Mouse (Mus musculus): ENCODE measurements around the gene Znhit6. TPM values are rescaled to one million over a fixed set of nuclear protein-coding genes. Genes with fewer than 3 reads are reported as not detected.

Gene Znhit6
- total and polyA plus RNA-seq, 3 experiments, result 54.4 to 188 (median 58.6) TPM

DNA sequence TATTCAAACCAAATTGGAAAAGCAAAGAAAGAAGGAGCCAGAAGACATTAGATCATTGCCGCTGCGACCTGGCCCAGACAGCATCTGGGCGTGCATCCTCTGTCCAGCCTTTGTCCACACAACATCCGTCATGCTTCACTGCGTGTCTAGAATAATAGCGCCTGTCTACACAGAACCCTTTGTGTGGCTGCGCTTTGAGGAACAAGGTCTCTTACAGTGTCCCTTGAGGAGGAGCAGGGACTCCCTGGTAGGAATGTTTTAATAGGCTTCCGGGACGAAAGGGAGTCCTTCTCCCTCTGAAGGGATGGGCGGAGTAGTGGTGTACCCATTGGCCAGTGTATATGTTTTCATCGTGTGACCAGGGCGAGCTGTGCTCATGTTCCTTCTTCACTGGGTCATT is 47.0 kb downstream of the Znhit6 start:
- H3K27me3 ChIP-seq (replicated peaks), result no peaks in the 10 kb centered on the region
- dilution Hi-C loops (cut with MboI; ENCODE audit: extremely low pct_ligation_motif_present, extremely low pct_unique_long_range_greater_than_20kb, low sequenced_read_pairs), result no loop called here

GRCm38 (mm10) chr3:145624786-145625185 is 48.8 kb downstream of the Znhit6 start:
- Histone ChIP-seq H3K9me3 (replicated peaks; ENCODE audit: low read length) (peaks cover 3% of the 10 kb centered on the region), H3K4me2 (ENCODE audit: insufficient read depth, low read depth, poor library complexity, severe bottlenecking) (no peak overlapping the region), H3K27ac (ENCODE audit: insufficient read depth, low read depth) (no peak overlapping the region), H3K4me1 (ENCODE audit: control insufficient read depth in 1 of 2, insufficient read depth in 2 of 2) (no peaks in the 10 kb centered on the region), H3K27me3 (replicated peaks) (no peaks in the 10 kb centered on the region), H3K36me3 (replicated peaks in 1 of 2; ENCODE audit: control insufficient read depth in 1 of 2, insufficient read depth in 1 of 2, low read length in 1 of 2) (no peaks in the 10 kb centered on the region), H3K9ac (ENCODE audit: insufficient read depth, low read depth) (no peak overlapping the region), H3K4me3 (replicated peaks in 1 of 3; ENCODE audit: low read depth in 2 of 3, low read length in 2 of 3, poor library complexity in 1 of 3) (no peak overlapping the region), H3K79me2 (replicated peaks; ENCODE audit: control insufficient read depth, extremely low read depth, insufficient read depth, poor library complexity, severe bottlenecking) (no peaks in the 10 kb centered on the region)
- dilution Hi-C loops (cut with MboI; ENCODE audit: extremely low pct_ligation_motif_present, extremely low pct_unique_long_range_greater_than_20kb, low sequenced_read_pairs) (no loop called here), in situ Hi-C loops (cut with MboI; ENCODE audit: low pct_ligation_motif_present, low pct_unique_long_range_greater_than_20kb, low sequenced_read_pairs) (loop anchor here (10.0 kb wide), 1 partner anchor 280 kb away; no protein-coding TSS in a partner anchor)
- TF ChIP-seq ETS1 (conservative IDR thresholded peaks at IDR 0.05; ENCODE audit: low read depth, low read length) (no peak), MXI1 (IDR thresholded peaks at IDR 0.05; ENCODE audit: low read depth, low read length) (no peak), TCF12 (IDR thresholded peaks at IDR 0.05; ENCODE audit: low read depth, low read length) (no peak), CTCF (conservative IDR thresholded peaks at IDR 0.05 in 1 of 2, IDR thresholded peaks at IDR 0.05 in 1 of 2; ENCODE audit: low read depth in 2 of 2, low read length in 2 of 2) (no peak), ZMIZ1 (IDR thresholded peaks at IDR 0.05; ENCODE audit: low read depth, low read length) (no peak), GABPA (IDR thresholded peaks at IDR 0.05; ENCODE audit: insufficient replicate concordance, low read depth, low read length) (no peak), JUND (conservative IDR thresholded peaks at IDR 0.05; ENCODE audit: low read depth, low read length) (no peak)
- DNase-seq (ENCODE audit: extremely low read depth), result no peak

More for the DNA sequence above, 47.0 kb downstream of the Znhit6 start:
- DNase-seq (ENCODE audit: extremely low read depth), result no peak
- in situ Hi-C loops (cut with MboI; ENCODE audit: low pct_ligation_motif_present, low pct_unique_long_range_greater_than_20kb, low sequenced_read_pairs), result loop anchor here (10.0 kb wide), 1 partner anchor 282 kb away; no protein-coding TSS in a partner anchor
- H3K79me2 ChIP-seq (replicated peaks; ENCODE audit: control insufficient read depth, extremely low read depth, insufficient read depth, poor library complexity, severe bottlenecking), result no peaks in the 10 kb centered on the region
- H3K4me3 ChIP-seq (replicated peaks in 1 of 3; ENCODE audit: low read depth in 2 of 3, low read length in 2 of 3, poor library complexity in 1 of 3), result no peak overlapping the region
- no peak overlapping the region for H3K9ac ChIP-seq (ENCODE audit: insufficient read depth, low read depth)
- H3K4me2 ChIP-seq (ENCODE audit: insufficient read depth, low read depth, poor library complexity, severe bottlenecking), result no peak overlapping the region
- H3K27ac ChIP-seq (ENCODE audit: insufficient read depth, low read depth), result no peak overlapping the region
- H3K4me1 ChIP-seq (ENCODE audit: control insufficient read depth in 1 of 2, insufficient read depth in 2 of 2), result peaks cover 9 to 10% of the 10 kb centered on the region in 2 experiments
- TF ChIP-seq BHLHE40 (IDR thresholded peaks at IDR 0.05; ENCODE audit: low read depth, low read length) (no peak), TBP (conservative IDR thresholded peaks at IDR 0.05; ENCODE audit: low read depth, low read length) (no peak), MAX (IDR thresholded peaks at IDR 0.05; ENCODE audit: low read length) (no peak), USF1 (IDR thresholded peaks at IDR 0.05; ENCODE audit: low read depth, low read length) (no peak), ETS1 (conservative IDR thresholded peaks at IDR 0.05; ENCODE audit: low read depth, low read length) (no peak), MAZ (IDR thresholded peaks at IDR 0.05; ENCODE audit: low read depth, low read length) (no peak), ZMIZ1 (IDR thresholded peaks at IDR 0.05; ENCODE audit: low read depth, low read length) (no peak), ELF1 (IDR thresholded peaks at IDR 0.05; ENCODE audit: low read depth, low read length) (no peak)
- H3K9me3 ChIP-seq (replicated peaks; ENCODE audit: low read length), result peaks cover 3% of the 10 kb centered on the region
- no peaks in the 10 kb centered on the region for H3K36me3 ChIP-seq (replicated peaks in 1 of 2; ENCODE audit: control insufficient read depth in 1 of 2, insufficient read depth in 1 of 2, low read length in 1 of 2)

- H3K27me3 ChIP-seq (replicated peaks), result no peaks in the 10 kb centered on the region
- dilution Hi-C loops (cut with MboI; ENCODE audit: extremely low pct_ligation_motif_present, extremely low pct_unique_long_range_greater_than_20kb, low sequenced_read_pairs) (no loop called here), in situ Hi-C loops (cut with MboI; ENCODE audit: low pct_ligation_motif_present, low pct_unique_long_range_greater_than_20kb, low sequenced_read_pairs) (loop anchor here (10.0 kb wide), 1 partner anchor 279 kb away; no protein-coding TSS in a partner anchor)
- no peak for TF ChIP-seq GABPA (IDR thresholded peaks at IDR 0.05; ENCODE audit: insufficient replicate concordance, low read depth, low read length)
- no peak for TF ChIP-seq NELFE (IDR thresholded peaks at IDR 0.05; ENCODE audit: low read depth, low read length)
- no peak for TF ChIP-seq E2F4 (IDR thresholded peaks at IDR 0.05; ENCODE audit: insufficient replicate concordance, low read depth, low read length)
- H3K9ac ChIP-seq (ENCODE audit: insufficient read depth, low read depth), result no peak overlapping the region
- H3K9me3 ChIP-seq (replicated peaks; ENCODE audit: low read length), result peaks cover 4% of the 10 kb centered on the region
- no peaks in the 10 kb centered on the region for H3K4me1 ChIP-seq (ENCODE audit: control insufficient read depth in 1 of 2, insufficient read depth in 2 of 2)
- no peaks in the 10 kb centered on the region for H3K79me2 ChIP-seq (replicated peaks; ENCODE audit: control insufficient read depth, extremely low read depth, insufficient read depth, poor library complexity, severe bottlenecking)
- no peak overlapping the region for H3K27ac ChIP-seq (ENCODE audit: insufficient read depth, low read depth)
- H3K4me2 ChIP-seq (ENCODE audit: insufficient read depth, low read depth, poor library complexity, severe bottlenecking), result no peak overlapping the region
- H3K4me3 ChIP-seq (replicated peaks in 1 of 3; ENCODE audit: low read depth in 2 of 3, low read length in 2 of 3, poor library complexity in 1 of 3), result no peak overlapping the region
- no peaks in the 10 kb centered on the region for H3K36me3 ChIP-seq (replicated peaks in 1 of 2; ENCODE audit: control insufficient read depth in 1 of 2, insufficient read depth in 1 of 2, low read length in 1 of 2)
- DNase-seq (ENCODE audit: extremely low read depth), result no peak
Measured at GRCm38 (mm10) chr3:145625546-145625945, 49.5 kb downstream of the Znhit6 start.
